Mouse (Mus musculus): ENCODE measurements around the gene Lhx3.

DNA sequence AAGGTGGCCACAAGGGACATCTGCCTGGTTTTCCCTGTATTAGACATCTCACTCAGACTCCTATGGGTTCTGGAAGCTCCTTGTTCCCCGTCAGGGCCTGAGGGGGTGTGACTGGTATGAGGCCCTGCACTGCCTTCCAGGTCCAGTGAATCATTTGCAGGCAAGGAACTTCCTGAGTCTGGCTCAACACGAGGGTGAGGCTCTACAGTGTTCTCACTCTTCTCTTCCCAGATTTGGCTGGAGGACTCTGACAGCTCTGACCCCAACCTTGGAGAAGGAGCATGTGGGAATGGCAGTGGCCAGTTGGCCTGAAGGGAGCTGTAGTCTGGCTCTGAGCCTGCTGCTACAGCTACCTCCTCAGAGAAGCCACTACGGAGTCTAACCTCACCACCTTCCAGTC lies 39.4 kb upstream of the Lhx3 start:
- TF ChIP-seq CTCF (IDR thresholded peaks at IDR 0.05; ENCODE audit: low read depth) = no peak
- no peak for TF ChIP-seq EP300 (IDR thresholded peaks at IDR 0.05; ENCODE audit: low read depth)
